ENCODE assay signal across 24 mouse cellular contexts in genomic region chr3:100736539-100736938, GRCm38 (mm10).
"Had no signal": no experiment of that assay in that cellular context is flagged by ENCODE, and none has a peak within 500 bp of the region (broad histone marks: within the 10 kb centered on the region; RNA-seq: fewer than 3 reads in every experiment).

No protein-coding gene starts in this region.

- H3K27me3 ChIP-seq: limb, embryonic 13.5 days; liver, embryonic 15.5 days; lung, embryonic 15.5 days; neural tube, embryonic 13.5 days; stomach, embryonic 15.5 days had no signal

- H3K4me2 ChIP-seq: limb, embryonic 13.5 days; liver, embryonic 12.5 days; liver, embryonic 15.5 days; lung, embryonic 15.5 days; midbrain, embryonic 13.5 days; neural tube, embryonic 13.5 days; stomach, embryonic 15.5 days had no signal

- H3K9ac ChIP-seq: limb, embryonic 13.5 days; liver, embryonic 12.5 days; liver, embryonic 15.5 days; lung, embryonic 15.5 days; midbrain, embryonic 13.5 days; neural tube, embryonic 13.5 days; stomach, embryonic 15.5 days had no signal

- H3K27ac ChIP-seq: kidney, postnatal 0 days; limb, embryonic 10.5 days; limb, embryonic 13.5 days; liver, embryonic 12.5 days; liver, embryonic 15.5 days; lung, embryonic 15.5 days; midbrain, embryonic 10.5 days; midbrain, embryonic 13.5 days; neural tube, embryonic 13.5 days; stomach, embryonic 15.5 days had no signal

- H3K9me3 ChIP-seq: limb, embryonic 10.5 days; limb, embryonic 13.5 days; liver, embryonic 12.5 days; liver, embryonic 15.5 days; lung, embryonic 15.5 days; megakaryocyte, embryonic 14.5 days; midbrain, embryonic 10.5 days; midbrain, embryonic 13.5 days; neural tube, embryonic 13.5 days; stomach, embryonic 15.5 days had no signal

- DNase-seq: kidney, adult 2 months; kidney, postnatal 25 days; liver; lung, adult 18-20 months; lung, postnatal 10 days; lung, postnatal 36 days; retina, postnatal 1 day; right cerebral cortex, postnatal 25 days; spleen, adult 18-20 months; thymus, postnatal 25 days had no signal

- H3K4me1 ChIP-seq: liver, embryonic 12.5 days; liver, embryonic 15.5 days; lung, embryonic 15.5 days; megakaryocyte, embryonic 14.5 days; midbrain, embryonic 13.5 days; neural tube, embryonic 13.5 days; stomach, embryonic 15.5 days had no signal

- H3K4me3 ChIP-seq: limb, embryonic 10.5 days; limb, embryonic 13.5 days; liver, embryonic 12.5 days; liver, embryonic 15.5 days; lung, embryonic 15.5 days; megakaryocyte, embryonic 14.5 days; midbrain, embryonic 10.5 days; midbrain, embryonic 13.5 days; myocyte; neural tube, embryonic 13.5 days; stomach, embryonic 15.5 days had no signal

- H3K36me3 ChIP-seq: limb, embryonic 10.5 days; limb, embryonic 13.5 days; liver, embryonic 12.5 days; liver, embryonic 15.5 days; lung, embryonic 15.5 days; midbrain, embryonic 10.5 days; midbrain, embryonic 13.5 days; neural tube, embryonic 13.5 days; stomach, embryonic 15.5 days had no signal

- ATAC-seq: intestine, embryonic 16.5 days; liver, embryonic 12.5 days; midbrain, embryonic 13.5 days; midbrain, embryonic 16.5 days had no signal
